Mouse (Mus musculus) liver, postnatal 0 days (tissue): ENCODE measurements around the gene Gabrb1. TPM values are rescaled to one million over a fixed set of nuclear protein-coding genes. Genes with fewer than 3 reads are reported as not detected.

Experiments used
- ATAC-seq: fragments of 200-750 bp; cut with Nextera tagmentation; 2 replicates; pipeline ENCODE4 v1.8.0; 2017; ENCODE audit warnings: mild to moderate bottlenecking, moderate library complexity
- DNase-seq: peaks from one replicate; pipeline ENCODE4 v3.0.0-alpha.2; 2016
- H3K27ac ChIP-seq: fragments of 300-500 bp; sonication (generic); 2 replicates; pipeline ENCODE4 v1.5.1; 2014; ENCODE audit warnings: antibody characterized with exemption, moderate library complexity, mild to moderate bottlenecking, low read depth
- H3K27me3 ChIP-seq: fragments of 300-500 bp; sonication (generic); 2 replicates; pipeline ENCODE4 v1.6.1; 2014; ENCODE audit warnings: low read length, control low read depth, mixed read lengths; ENCODE audit not compliant: insufficient read depth
- H3K36me3 ChIP-seq: fragments of 300-500 bp; sonication (generic); replicated peaks from 2 replicates; pipeline ENCODE4 v1.6.1; 2014; ENCODE audit warnings: mild to moderate bottlenecking, control low read depth, low read length, moderate library complexity, mixed read lengths; ENCODE audit not compliant: insufficient read depth
- H3K4me1 ChIP-seq: fragments of 300-500 bp; sonication (generic); 2 replicates; pipeline ENCODE4 v1.6.1; 2014; ENCODE audit warnings: antibody characterized with exemption, mild to moderate bottlenecking, control low read depth; ENCODE audit not compliant: insufficient read depth
- H3K4me2 ChIP-seq: fragments of 300-500 bp; sonication (generic); 2 replicates; pipeline ENCODE4 v1.6.1; 2014; ENCODE audit warnings: low read depth, mild to moderate bottlenecking, low read length, moderate library complexity, mixed read lengths
- H3K4me3 ChIP-seq: fragments of 300-500 bp; sonication (generic); 2 replicates; pipeline ENCODE4 v1.5.1; 2014; ENCODE audit warnings: low read depth, low read length
- H3K9ac ChIP-seq: fragments of 300-500 bp; sonication (generic); replicated peaks from 2 replicates; pipeline ENCODE4 v1.6.1; 2014; ENCODE audit warnings: mild to moderate bottlenecking, moderate library complexity
- H3K9me3 ChIP-seq: fragments of 300-500 bp; sonication (generic); 2 replicates; pipeline ENCODE4 v1.6.1; 2016; ENCODE audit warnings: mild to moderate bottlenecking, control low read depth, low read length, mixed read lengths
- CTCF ChIP-seq: sonication (generic); IDR thresholded peaks from 2 replicates; pipeline ENCODE4 v1.5.1; 2016; ENCODE audit warnings: antibody characterized with exemption, low read depth
- EP300 ChIP-seq: IDR thresholded peaks from 2 replicates; pipeline ENCODE4 v1.6.1; 2016; ENCODE audit warnings: antibody characterized with exemption, low read depth, mild to moderate bottlenecking
- WGBS: fragments of 180-500 bp; shearing (Covaris S2); extraction: QIAGEN DNeasy Blood & Tissue Kit; methylation state at CpG from one replicate; pipeline ENCODE4 v1.1.7; 2014; ENCODE audit not compliant: insufficient replicate concordance; 5-methylcytosine and 5-hydroxymethylcytosine counted together
- polyA plus RNA-seq: library from polyadenylated mRNA; unstranded; fragments of >200 nt; fragmentation: Nextera tagmentation; extraction: Ambion mirVana; gene quantifications from 2 replicates; pipeline ENCODE4 v1.2.1, GENCODE M21; 2015

The Gabrb1 gene
- not detected in 2 replicates for polyA plus RNA-seq

DNA sequence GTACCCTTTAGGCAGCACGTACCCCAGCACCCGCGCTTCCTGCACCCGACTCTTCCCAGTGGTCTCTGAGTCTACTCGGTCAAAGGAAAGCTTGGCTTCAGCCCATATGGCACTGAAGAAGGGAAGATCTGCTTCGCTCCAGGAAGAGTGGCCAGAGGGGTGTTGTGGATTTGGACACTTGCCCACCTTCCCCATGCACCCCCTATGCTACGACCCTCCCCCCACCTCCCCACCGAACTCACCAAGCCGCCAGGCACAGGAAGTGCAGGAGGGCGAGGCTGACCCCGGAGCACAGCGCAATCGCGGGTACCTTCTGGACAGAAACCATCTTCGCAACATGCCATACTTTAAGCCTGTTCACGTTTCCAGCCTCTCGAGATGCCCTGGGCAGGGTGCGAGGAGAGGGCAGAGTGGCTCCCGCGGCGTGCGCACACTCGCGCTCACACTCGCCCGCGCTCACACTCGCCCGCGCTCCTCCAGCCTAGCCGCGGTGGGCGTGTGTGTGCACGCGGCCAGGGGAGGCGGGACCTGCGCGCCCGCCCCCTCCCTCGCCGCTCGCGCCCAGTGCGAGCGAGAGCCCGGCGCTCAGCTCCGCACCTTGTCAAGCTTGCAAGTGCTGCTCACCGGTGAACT lies at the start of gene Gabrb1:
Gene Gabrb1, plus strand, starts transcription at position 632 of the 633 bp plus-strand sequence.
- ATAC-seq = peak; percentile 23; the same call in 1 of the 2 replicates
- WGBS = 1% methylated on average over 49 of the region's 49 CpGs
- peaks cover 8% of the 10 kb centered on the region for H3K4me1 ChIP-seq

DNA sequence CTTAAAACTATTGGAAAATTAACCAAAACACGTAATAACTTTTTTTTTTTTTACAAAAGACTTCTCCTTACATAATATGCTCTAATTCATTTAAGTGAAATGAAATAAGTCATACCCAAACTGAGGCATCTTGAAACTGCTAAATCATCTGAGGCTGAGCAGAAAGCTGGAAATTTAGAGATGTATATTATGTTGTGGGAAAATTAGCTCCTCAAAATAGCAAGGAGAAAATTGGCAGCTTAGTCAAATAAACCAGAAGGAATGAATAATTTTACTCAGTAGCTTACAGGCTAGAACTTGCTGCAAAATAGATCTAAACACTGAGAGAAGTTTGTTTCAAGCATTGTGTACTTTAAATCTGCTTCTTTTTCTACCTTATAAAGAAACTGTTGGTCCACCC lies 49.2 kb upstream of the Gabrb1 start:
- no peak for TF ChIP-seq CTCF
- TF ChIP-seq EP300 = no peak
- DNase-seq = no peak
- Histone ChIP-seq H3K36me3 (no peaks in the 10 kb centered on the region), H3K4me3 (no peak overlapping the region), H3K4me2 (no peak overlapping the region), H3K4me1 (no peaks in the 10 kb centered on the region), H3K27ac (no peak overlapping the region), H3K9me3 (no peaks in the 10 kb centered on the region), H3K9ac (no peak overlapping the region), H3K27me3 (no peaks in the 10 kb centered on the region)
- 40% methylated on average over 1 of the region's 1 CpGs for WGBS
- ATAC-seq = no peak

More for the DNA sequence above, at the start of gene Gabrb1:
- H3K9me3 ChIP-seq = no peaks in the 10 kb centered on the region
- H3K9ac ChIP-seq = no peak within 1 kb of the TSS
- DNase-seq = peak; percentile 14
- no peaks in the 10 kb centered on the region for H3K36me3 ChIP-seq
- peak within 1 kb of the TSS; percentile 41 for H3K4me3 ChIP-seq
- peaks cover 21% of the 10 kb centered on the region for H3K27me3 ChIP-seq
- no peak for TF ChIP-seq CTCF
- H3K4me2 ChIP-seq = peak within 1 kb of the TSS; percentile 65
- no peak within 1 kb of the TSS for H3K27ac ChIP-seq

DNA sequence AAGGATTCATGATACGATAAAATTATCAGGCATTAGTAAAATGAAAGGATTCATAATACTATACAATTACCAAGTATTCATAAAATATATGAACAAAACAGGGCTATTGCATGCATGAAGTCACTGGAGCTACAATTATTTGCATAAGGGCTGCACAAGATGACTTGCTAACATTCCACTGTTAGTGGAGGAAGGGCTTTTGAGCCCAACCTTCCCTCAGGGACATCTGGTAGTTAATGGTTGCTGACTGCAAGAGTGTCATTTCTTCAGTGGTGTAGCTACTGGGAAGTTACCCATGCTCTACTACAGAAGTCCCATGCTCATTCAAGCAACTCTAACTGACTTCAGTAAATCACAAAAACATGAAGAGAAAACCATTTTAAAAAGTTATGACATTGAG lies 43.6 kb upstream of the Gabrb1 start:
- no peak for ATAC-seq
- WGBS = 84% methylated on average over 1 of the region's 1 CpGs
- H3K4me1 ChIP-seq = no peaks in the 10 kb centered on the region
- TF ChIP-seq CTCF (no peak), EP300 (no peak)
- H3K4me3 ChIP-seq = no peak overlapping the region
- no peak overlapping the region for H3K27ac ChIP-seq
- no peak for DNase-seq
- H3K36me3 ChIP-seq = no peaks in the 10 kb centered on the region
- no peak overlapping the region for H3K4me2 ChIP-seq
- no peak overlapping the region for H3K9ac ChIP-seq
- H3K9me3 ChIP-seq = no peaks in the 10 kb centered on the region
- no peaks in the 10 kb centered on the region for H3K27me3 ChIP-seq

DNA sequence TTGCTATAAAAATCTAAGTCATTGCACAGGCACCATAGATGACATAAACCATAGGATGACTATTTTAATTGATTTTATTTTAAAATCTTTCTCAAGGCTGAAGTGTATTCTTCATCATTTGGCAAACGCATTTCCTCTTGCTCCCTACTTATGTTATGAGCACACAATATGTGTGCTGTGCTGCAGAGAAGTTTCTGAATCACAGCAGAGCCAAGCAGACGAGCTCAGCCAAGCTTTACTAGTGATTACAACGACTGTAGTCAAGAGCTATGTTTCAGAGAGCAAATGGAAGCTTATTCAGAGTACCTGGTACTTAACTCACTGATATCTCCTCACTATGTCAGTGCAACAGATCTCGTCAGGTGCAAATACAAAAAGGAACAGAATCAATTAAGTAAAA lies 41.2 kb upstream of the Gabrb1 start:
- Histone ChIP-seq H3K36me3 (no peaks in the 10 kb centered on the region), H3K4me3 (no peak overlapping the region), H3K27ac (no peak overlapping the region), H3K9ac (no peak overlapping the region), H3K4me1 (no peaks in the 10 kb centered on the region), H3K9me3 (no peaks in the 10 kb centered on the region), H3K4me2 (no peak overlapping the region), H3K27me3 (no peaks in the 10 kb centered on the region)
- TF ChIP-seq EP300 = no peak
- WGBS = 56% methylated on average over 4 of the region's 4 CpGs
- no peak for DNase-seq
- ATAC-seq = no peak

DNA sequence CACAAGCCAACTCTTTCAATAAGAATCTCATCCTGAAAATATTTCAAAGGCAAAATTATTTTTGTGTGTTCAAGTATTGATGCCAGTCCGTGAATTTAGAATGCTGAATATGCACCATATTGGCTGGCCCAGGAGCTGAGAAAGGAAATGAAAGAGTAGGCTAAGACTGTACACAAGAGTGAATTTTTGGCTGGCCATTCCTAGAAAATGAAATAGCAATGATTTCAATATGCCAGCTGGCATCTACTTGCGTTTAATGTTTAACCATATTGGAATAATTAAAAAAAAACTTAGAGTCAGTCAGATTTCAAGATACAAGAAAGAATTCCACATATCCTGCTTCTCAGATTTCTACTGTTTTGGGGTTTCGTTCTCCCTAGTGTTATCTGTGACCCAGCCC lies 30.1 kb upstream of the Gabrb1 start:
- DNase-seq (no peak), ATAC-seq (no peak)
- H3K4me1 ChIP-seq = no peaks in the 10 kb centered on the region
- TF ChIP-seq EP300 (no peak), CTCF (no peak)
- H3K9me3 ChIP-seq = no peaks in the 10 kb centered on the region
- H3K27ac ChIP-seq = no peak overlapping the region
- H3K36me3 ChIP-seq = no peaks in the 10 kb centered on the region
- WGBS = 76% methylated on average over 3 of the region's 3 CpGs
- H3K4me2 ChIP-seq = no peak overlapping the region
- no peak overlapping the region for H3K9ac ChIP-seq
- no peaks in the 10 kb centered on the region for H3K27me3 ChIP-seq
- H3K4me3 ChIP-seq = no peak overlapping the region

DNA sequence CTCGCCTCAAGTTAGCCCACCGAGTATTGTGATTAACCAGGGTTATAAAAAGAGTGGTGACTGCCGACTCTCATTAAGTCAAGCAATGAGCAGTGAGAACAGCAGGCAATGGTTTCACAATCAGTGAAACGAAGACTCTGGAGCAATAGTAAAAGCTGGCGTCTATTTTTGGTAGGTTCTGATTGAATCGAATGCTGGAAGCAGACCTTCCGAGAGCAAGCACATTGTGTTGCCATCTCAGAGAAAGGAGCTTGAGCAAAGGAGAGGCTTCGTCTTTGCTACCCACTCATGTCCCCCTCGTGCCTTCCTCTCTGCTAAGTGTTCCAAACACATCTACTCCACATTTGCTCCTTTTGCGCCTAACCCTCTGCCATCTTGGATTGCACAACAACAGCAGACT lies 18.1 kb upstream of the Gabrb1 start:
- Histone ChIP-seq H3K9ac (no peak overlapping the region), H3K36me3 (no peaks in the 10 kb centered on the region), H3K4me1 (no peaks in the 10 kb centered on the region), H3K27me3 (no peaks in the 10 kb centered on the region), H3K27ac (no peak overlapping the region), H3K4me2 (no peak overlapping the region), H3K9me3 (no peaks in the 10 kb centered on the region), H3K4me3 (no peak overlapping the region)
- WGBS = 74% methylated on average over 10 of the region's 10 CpGs
- DNase-seq (no peak), ATAC-seq (no peak)
- no peak for TF ChIP-seq CTCF
- TF ChIP-seq EP300 = no peak

DNA sequence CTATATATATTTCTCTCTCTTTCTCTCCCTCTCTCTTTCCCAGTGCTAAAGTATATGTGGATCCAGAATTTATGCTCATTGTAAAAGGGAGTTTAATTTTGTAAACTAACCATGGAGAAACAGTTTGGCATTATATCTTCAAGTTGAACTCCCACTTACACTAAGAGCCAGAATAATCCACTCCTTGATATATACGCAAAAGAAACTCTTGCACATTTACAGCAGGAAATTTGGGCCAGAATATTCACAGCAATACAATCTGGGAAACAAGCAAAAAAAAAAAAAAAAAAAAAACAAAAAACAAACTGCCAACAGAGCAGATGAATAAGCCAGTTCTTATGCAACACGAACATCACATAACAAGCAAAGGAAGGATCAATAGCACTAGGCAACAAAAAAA lies 9.8 kb upstream of the Gabrb1 start:
- Histone ChIP-seq H3K27me3 (no peaks in the 10 kb centered on the region), H3K27ac (no peak overlapping the region), H3K9ac (no peak overlapping the region), H3K36me3 (no peaks in the 10 kb centered on the region), H3K4me2 (no peak overlapping the region), H3K9me3 (no peaks in the 10 kb centered on the region), H3K4me1 (no peaks in the 10 kb centered on the region), H3K4me3 (no peak overlapping the region)
- WGBS = 67% methylated on average over 2 of the region's 2 CpGs
- no peak for DNase-seq
- TF ChIP-seq EP300 = no peak
- TF ChIP-seq CTCF = no peak
- ATAC-seq = no peak
